Mouse (Mus musculus) neutrophil, adult 5-6 weeks (primary cell): ENCODE measurements at regions not wholly inside any gene's neighbourhood (a gene's known extent, or its start where the extent isn't known, plus 50 kb on each side); places are given as distances from the start of the nearest gene placed in this dataset.
A peak's percentile ranks its signal among the peaks of the same experiment; 100 is the strongest.

Experiments used
- ATAC-seq: fragments of 151-379, 151-347 bp; 2 replicates; pipeline ENCODE4 v1.8.0; 2017; ENCODE audit warnings: mild to moderate bottlenecking, moderate TSS enrichment; ENCODE audit not compliant: insufficient number of reproducible peaks, poor library complexity, low FRiP score, severe bottlenecking; ENCODE audit errors: extremely low read depth

DNA sequence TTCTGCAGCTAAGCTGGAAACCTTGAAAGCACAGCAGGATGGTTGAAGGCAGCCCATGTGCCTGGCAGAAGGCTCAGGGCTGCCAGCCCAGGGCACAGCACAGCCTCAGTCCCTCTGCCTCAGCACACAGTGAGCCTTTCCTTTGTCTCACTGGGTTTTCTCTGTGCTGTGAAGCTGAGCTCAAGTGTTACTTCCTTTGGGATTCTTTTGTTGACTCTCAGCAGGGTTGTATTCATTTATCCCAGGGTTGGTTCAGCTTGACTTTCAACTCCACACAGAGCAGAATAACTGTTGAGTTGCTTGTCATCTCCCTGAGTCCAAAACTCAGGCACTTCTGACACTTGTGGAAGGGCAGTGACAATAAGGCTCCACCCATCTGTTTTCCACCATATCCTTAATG, 162.3 kb upstream of the Bmper start:
- ATAC-seq, result no peak

DNA sequence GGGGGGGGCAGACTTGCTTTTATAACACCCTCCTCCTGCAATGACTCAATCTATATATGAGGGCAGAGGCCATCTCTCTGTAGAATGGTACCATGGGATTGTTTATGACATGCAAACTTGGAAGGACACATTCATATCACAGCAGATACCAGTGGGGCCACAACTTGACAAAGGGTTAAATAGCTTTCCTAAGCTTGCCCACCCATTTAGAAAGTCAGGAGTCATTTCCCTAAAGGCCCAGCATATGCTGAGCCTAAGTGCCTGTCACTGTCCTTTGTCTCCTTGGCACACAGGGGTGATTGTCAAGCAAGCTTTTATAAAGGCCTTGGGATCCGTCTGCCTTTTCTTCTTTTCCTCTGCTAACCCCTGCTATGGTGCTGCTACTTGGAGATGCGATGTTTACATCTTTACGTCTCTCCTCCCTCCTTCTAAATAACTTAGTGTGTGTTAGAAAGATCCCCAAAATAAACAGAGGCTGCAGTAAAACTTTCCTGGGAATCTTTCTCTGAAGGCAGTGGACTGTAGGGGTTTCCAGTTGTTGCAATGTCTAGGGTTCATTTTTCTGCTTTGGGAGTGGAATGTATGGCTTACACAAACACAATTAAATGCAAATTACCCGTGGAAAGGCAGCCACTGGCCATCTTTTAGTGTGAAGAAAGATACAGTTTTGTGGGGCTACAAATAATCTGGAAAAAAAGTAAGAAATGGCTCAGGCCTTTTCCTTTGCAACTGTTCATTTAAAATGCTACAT, 161.5 kb upstream of the Bmper start:
- ATAC-seq, result no peak

DNA sequence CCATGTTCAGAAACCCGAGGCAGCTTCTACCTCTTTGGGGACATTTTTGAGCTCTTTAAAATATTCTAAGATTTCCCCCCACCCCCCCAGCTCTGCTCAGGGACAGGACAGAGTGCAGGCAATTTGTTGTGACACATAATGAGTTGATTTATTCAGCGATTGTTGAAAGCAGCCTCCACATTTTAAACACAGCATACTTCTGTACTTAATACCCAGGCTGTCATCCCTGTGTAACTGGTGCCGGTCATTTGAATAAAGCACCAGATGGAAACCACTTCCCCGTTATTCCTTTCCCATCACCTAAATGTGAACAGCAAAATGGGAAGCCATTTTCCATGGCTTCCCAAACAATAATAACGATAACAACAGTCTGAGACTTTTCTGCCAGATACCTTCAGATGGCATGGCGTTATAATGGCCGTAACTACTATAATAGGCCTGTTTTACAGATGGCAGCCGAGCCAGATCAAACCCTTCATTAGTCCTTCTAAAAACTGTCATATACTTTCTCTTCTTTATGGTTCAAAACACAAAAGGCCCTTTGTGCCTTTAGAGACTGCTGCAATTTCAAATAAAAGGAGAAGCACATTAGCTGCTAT, 160.7 kb upstream of the Bmper start:
- ATAC-seq, result no peak

DNA sequence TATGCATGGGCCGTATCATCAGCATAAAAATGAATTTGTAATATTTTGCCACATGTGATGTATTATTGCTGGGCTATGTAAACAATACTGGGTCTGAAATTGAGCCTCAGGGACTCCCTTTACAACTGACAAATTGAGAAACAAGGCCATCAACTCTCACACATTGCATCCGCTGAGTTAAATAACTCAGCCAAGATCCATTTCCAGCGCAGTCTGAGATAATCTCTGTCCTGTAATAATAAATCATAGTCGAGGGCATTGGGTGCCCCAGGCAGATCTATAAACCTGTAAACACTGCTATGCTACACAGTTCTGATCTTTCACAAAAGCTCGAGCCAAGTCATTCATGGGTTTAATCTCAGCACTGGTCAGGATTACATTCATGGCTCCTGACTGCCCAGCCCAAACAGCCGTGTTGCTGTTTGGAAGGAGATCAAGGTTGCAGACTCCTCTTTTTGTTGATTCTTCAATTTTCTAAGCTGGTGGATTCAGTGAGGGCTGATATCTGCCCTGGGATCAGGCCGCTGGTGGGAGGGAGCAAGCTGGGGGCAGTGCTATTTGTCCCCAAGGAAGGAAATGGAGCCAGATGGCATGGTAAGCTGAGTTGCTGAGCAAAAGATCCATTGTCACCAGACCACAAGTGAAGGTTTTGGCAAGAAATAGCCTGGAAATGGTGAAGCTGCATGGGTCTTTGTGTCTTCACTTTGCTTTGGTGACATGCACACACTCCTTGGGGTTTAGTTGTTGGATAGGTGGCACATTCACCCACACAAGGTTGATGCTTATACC, 160.0 kb upstream of the Bmper start:
- ATAC-seq, result no peak

DNA sequence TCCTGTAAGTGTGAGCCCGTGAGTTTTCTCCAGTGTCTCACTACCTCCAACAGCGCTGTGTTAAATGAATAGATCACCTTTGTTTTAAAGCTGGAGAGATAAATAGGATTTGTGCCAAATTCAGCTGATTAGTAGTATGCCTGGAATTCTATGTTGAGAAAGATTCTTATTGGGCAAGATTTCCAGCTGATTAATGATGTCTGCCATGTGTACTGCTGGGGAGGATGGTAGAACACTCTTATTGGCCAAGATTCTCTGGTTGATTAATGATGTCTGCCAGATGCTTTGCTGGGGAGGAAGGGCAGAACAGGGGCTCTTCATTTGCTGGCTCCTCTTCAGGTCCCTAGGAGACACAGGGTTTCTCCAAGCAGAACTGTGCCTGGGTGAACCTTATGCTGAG, 158.9 kb upstream of the Bmper start:
- no peak for ATAC-seq

DNA sequence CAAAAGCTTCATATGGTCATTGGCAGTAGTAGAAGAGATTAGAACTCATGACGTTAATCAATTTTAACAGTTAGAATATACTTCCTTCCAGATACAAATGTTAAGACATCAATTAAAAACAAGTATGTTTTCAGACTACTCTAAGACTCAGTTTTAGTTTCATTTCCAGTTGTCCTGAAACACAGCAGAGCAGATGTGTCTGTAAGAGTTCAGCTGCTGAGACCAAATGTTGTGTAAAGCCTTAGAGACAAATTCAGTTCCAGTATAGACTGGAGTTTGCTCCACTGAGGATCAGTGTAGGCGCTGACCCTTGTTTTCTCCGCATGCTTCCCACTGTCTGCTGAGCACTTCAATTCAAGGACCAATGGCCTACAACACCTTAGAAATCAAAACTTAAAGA, 158.1 kb upstream of the Bmper start:
- no peak for ATAC-seq

DNA sequence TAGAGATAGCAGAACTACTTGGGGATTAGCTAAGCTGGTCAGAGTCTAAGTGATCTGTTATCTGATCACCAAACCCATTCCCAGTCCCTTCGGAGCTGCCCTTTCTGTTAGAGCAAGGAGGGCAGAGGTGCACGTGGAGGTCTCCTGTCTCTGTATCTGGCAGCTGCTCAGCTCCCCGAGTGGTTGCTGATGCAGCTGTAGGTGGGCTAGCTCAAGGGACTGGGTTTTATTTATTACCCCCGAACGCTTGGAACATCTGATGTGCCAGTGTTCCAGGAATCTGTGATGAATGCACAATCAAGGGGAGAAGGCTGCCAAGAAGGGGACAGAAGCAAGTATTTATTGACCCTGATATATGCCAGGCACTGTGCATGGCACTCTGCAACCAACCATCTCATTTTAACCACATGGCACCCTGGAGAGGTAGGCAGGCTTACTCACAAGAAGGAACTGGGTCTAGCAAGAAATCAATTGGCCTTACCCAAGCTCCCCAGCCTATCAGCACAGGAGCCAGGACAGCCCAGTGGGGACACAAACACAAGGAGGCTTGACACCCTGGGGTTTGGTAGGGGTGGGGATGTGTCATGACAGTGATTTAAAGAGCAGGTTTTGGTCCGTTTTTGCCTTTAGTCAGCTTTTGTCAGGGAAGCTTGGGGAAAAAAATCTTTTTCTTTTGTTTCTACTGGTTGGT, 154.6 kb upstream of the Bmper start:
- ATAC-seq, result no peak

DNA sequence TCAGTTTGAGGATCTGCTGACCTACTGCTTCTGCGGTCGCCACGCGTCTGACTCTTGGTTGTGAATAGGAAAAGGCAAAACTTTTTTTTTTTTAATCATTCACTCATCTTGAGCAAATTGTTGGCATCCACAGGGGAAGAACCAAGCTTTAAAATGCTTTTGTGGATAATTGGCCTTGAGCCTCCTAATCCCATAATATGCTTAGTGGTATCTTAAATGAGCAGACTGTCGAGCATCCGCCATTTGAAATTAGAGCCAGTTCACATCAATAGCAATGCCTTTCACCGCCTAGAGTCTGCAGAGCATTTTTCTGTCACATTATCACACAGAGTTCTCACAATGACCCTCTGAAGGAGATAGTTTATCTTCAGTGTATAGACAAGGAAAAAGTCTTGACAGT, 153.7 kb upstream of the Bmper start:
- no peak for ATAC-seq

DNA sequence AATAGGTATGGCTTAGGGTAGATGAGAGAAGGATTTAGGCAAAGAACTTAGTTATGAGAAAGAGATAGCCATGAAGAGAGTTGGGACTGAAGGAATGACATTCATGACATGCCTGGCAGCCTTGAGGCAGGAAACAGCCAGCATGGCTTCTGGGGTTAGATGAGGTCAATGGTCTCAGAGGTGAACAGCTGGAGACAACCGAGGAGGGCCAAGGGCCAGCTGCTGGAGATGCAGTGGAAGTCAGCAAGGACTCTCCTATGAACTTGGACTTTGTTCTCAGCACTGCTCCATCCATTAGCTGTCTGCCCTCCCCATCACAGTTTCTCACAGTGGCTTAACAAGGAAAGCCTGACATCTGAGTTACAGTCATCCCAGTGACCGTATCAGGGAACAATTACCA, 151.9 kb upstream of the Bmper start:
- ATAC-seq, result no peak

DNA sequence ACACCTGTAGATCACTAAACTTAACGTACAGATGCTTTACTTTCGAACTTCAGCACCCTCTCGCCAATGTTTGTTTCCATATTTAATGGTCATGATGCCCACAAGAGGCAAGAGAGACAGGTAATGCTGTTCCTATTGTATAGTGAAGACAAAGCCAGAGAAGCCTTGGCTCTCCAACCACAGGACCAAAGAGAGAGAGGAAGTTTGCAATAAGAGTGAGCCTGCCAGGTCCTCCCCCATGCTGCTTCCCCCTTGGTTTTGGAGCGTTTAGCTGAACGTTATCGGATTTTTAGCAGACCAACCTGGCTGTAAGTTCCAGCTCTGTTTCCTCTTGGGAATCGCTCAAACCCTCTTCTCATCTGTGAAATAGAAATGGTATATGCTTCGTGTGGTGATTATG, 150.1 kb upstream of the Bmper start:
- ATAC-seq, result no peak

DNA sequence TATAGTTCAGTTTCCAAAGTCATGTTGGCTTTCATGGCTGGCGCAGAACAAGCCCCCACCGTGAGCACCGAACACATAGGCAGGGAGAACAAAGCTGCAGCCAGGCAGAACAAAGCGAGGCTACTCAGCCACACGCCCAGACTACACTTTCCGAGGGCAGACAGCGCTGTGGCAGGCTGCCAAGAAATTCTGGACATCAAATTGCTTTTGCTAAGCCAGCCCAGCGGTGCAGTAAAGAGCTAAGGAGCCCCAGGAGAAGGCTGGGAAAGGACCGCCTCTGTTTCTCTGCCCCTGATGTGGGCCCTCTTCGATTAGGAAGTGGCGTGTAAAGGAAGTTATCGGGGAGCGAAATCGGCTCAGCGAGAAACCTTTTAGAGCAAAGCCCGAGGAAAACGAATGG, 139.3 kb upstream of the Bmper start:
- ATAC-seq, result no peak

DNA sequence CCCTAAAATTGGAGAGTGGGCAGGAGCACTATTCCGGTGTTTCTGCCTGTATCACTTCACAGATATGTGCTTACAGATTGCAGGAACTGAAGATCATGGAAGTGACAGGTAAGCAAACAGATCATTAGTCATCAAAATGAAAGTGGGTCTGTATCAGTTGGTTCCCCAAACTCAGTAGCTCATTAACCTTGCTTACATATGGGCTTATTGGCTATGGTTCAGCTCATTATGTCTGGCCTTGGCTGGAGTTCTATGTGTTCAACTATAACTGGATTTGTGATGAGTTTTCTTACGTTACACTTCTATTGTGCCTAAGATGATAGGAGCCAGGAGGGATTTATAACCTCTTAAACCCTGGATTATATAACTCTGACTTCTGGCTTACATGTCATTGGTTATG, 133.5 kb upstream of the Bmper start:
- no peak for ATAC-seq

DNA sequence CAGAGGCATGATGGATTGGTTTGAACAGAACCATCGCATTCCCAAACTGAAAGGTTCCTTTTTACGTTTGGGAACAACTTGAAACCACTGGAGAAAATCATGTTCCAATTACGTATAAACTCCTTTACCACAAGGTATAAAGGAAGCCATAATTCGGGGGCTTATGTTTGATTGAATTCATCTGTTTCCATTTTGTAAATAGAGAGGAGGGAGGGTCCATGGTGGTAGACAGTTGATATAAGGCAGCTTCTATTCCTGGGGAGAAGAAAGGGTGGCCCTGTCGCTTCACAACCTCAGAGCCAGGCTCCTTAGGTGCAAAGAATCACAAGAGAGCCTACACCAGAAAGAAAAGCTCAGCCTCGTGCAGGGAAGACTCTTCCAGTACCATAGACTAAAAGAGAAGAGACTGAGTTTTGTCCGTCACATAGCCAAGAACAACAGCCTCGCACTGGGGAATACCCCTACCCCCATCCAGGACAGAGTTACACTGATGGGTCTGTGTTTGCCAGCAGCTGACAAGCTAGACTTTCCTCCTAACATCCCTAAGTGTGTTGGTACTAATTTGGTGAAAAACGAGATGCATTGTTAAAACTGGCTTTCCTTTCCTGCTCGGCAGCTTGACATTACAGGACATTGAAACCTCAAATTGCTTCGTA, 125.6 kb upstream of the Bmper start:
- ATAC-seq, result no peak

DNA sequence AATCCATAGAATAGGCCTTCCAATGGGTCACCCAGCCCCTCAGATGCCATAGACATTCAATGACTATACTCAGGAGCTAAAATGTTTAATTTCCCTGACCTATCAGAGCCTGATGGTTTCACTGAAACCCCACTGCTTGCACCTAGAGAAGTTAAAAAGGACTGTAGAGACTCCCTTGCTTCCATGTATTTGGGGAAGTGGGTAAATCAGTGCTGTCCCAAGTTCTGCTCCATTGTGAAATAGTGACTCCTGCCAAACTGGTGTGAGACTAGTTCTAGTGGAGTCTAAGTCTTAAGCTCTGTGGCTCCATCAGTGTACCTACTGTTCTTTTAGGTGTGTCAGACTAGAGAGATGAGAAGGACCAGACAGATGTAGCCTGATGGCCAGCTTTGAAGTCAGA, 121.3 kb upstream of the Bmper start:
- ATAC-seq, result no peak

DNA sequence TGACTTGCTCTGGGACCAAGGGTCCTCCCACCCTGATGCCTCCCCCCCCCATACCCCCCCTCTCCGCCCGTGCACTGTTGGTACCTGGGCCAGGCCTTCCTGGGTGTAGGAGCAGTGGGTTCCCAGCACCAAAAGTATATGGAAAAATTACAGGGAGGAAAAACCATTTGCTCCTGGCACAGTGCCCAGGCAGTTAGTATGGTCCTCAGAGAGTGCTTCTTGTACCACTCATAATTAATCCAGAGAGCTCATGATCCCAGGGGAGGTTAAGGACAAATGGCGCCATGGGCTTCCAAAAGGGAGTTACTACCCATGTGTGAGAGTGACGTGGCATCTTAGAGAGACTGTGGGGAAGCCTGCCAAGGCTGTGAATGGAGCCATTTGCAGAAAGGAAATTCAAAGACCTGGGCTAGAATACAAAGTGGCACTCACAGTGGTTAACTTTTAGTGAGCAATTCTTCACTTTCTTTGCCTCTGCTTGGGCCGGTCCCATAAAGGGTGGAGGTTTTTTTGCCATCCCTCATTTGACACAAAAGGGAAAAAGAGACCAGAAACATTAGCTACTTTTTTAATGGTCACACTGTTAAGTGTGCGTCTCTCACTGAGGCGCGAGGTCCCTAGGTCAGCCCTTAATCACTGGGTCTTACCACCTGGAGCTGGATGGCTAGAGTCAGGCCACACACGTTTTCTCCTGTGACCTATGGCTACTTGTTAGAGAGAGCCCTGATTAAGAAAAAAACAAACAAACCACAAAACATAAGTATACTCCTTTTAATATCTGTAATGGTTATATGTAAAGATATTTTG, 120.7 kb upstream of the Bmper start:
- no peak for ATAC-seq

DNA sequence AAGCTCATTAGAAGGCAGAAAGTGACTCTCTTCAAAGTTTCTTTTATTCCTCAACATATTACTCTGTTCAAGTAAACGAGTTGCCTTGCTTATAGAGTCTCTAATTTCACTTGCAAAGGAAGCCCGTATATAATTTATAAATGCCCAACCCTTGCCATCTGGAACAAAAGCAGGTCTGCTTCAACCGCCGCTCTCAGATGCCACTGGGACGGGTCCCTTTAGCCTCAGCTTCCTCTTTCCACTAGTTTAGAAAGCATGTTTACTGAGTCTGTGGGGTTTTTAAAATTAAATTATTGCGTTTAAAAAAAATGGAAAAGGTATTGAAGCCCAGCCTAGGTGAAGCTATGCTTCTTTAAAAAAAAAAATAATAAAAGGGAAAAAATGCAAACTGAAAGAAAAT, 111.4 kb upstream of the Bmper start:
- ATAC-seq, result no peak

DNA sequence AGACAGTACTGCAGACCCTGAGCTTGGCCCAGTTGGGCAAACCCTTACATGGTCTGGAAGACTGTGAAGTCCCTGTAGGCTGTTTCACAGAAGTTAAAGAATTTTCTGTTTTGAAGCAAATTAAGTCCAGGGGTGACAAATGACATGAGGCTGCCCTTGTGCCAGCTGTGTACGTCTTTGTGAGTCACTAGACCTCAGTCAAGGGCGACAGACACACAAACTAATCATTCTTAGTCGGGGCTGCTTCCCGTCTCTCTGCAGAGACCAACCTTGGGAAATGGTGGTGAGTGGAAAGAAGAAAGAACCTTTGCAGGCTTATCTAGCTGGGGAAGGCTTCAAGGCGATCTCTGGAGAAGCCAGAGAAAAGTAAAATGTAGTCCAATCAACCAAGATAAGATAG, 107.8 kb upstream of the Bmper start:
- ATAC-seq, result no peak

DNA sequence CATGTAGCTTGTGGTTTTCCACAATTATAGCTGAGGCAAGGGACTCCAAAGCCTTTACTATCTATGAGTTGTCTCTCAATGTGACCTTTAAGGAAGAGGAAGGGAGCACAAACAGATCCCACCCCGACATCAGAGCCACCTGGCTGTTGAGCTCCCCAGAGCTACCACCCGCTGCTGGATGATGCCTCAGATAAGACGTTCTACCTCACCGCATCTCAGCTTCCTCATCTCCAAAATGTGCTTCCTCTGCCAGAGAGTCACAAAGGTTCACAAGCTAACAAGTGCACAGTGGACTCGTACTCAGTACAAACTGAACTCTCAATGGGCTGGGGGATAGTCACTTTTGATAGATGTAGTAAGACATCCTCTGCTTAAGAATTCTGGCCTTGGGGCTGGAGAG, 107.3 kb upstream of the Bmper start:
- ATAC-seq, result peak; percentile 70; the same call in 1 of the 2 replicates
